Mouse (Mus musculus): Measurements from ENCODE around the gene Olfr1328.

DNA sequence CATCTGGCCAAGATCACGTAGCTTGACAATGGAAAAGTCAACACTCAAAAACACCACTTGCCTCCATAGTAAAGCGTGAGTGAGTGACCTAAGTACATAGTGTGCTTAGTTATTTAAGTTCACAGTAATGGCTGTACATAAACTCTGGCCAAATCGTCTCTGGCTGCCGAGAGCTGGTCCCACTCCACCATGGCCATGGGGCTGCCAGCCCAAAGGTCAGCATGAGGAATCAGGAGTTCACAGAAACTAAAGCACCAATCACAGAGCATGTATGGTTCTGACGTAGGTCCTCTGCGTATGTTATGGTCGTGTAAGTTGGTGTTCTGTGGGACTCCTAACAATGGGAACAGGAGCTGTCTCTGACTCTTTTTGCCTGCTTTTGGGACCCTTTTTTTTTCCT lies 20.4 kb upstream of the Olfr1328 start:
- TF ChIP-seq MAFK (IDR thresholded peaks at IDR 0.05; ENCODE audit: insufficient read depth, low read depth, low read length): no peak
- TF ChIP-seq CHD2 (IDR thresholded peaks at IDR 0.05; ENCODE audit: low read depth, low read length): no peak

Measured in ES-E14 (cell line).